Mouse (Mus musculus): Measurements from ENCODE around the gene Nhs.

GRCm38 (mm10) chrX:161907595-161908592, 251.6 kb downstream of the Nhs start:
- TF ChIP-seq SMC3 (IDR thresholded peaks at IDR 0.05; ENCODE audit: low read depth, low read length), result no peak
- no peak for TF ChIP-seq CTCF (conservative IDR thresholded peaks at IDR 0.05 in 1 of 2, IDR thresholded peaks at IDR 0.05 in 1 of 2; ENCODE audit: low read depth in 2 of 2, low read length in 2 of 2)
- TF ChIP-seq E2F4 (IDR thresholded peaks at IDR 0.05; ENCODE audit: insufficient replicate concordance, low read depth, low read length), result no peak
- no peak for TF ChIP-seq MAFK (IDR thresholded peaks at IDR 0.05; ENCODE audit: insufficient replicate concordance, low read length)
